Mouse (Mus musculus): ENCODE data around the gene Insyn1.

DNA sequence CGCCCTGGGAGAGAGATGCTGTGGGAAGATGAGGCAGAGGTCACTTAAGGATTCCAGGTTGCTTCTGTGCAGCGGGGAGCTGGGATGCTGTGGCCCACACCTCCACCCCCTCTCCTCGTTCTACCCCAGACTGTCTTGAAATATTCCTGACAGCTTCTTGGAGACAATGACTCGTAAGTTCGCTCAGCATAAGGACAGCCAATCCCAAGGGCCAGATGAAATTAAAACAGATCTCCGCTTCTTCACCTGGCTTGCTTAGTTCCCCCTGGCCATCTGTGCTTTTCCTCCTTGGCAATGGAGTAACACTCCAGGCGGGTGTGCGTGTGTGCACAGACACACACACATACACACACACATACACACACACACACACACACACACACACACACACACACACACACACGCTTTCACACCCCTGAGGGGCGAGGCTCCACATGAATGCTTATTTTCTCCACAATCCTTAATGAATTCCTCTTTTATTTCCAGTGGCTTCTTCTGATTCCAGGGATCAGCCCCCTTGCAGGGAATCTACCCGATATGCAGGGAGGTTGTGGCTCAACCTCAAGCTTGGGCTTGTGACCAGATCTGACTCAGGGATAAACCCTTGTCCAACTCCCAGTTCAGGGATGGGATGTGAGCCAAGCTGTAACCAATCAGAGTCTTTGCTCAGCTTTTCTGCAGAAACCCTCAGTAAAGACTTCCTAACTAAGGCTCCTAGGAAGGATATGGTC, 58.4 kb downstream of the Insyn1 start:
- TF ChIP-seq POLR2A (IDR thresholded peaks at IDR 0.05; ENCODE audit: low read depth, low read length) (no peak), CTCF (conservative IDR thresholded peaks at IDR 0.05; ENCODE audit: insufficient read depth, insufficient read length, low read depth, low read length) (no peak)

All from kidney, adult 2 months (tissue).